Mouse (Mus musculus) G1E (cell line): ENCODE results near the gene Brd7.

Experiments used
- CTCF ChIP-seq: IDR thresholded peaks from 2 replicates; pipeline ENCODE4 v1.5.1; 2012; ENCODE audit warnings: low read depth, low read length, inconsistent platforms, mixed read lengths
- GATA1 ChIP-seq: IDR thresholded peaks from 2 replicates; pipeline ENCODE4 v1.6.1; 2012; ENCODE audit warnings: borderline replicate concordance, low read length, inconsistent platforms, mixed read lengths

GRCm38 (mm10) chr8:88320134-88320533 lies 41.9 kb downstream of the Brd7 start:
- TF ChIP-seq CTCF (no peak), GATA1 (no peak)
